Mouse (Mus musculus) forebrain, embryonic 11.5 days (tissue): ENCODE results near the gene Gm20388. TPM values are rescaled to one million over a fixed set of nuclear protein-coding genes. Genes with fewer than 3 reads are reported as not detected.
A peak's percentile ranks its signal among the peaks of the same experiment; 100 is the strongest.
"Not testable (repeated sequence)": the region's sequence is repeated elsewhere in the genome, so short reads cannot be mapped to it uniquely, and the experiment has no call there.

Experiments used
- ATAC-seq: fragments of 200-750 bp; cut with Nextera tagmentation; replicated peaks from 2 replicates; pipeline ENCODE4 v1.8.0; 2017; ENCODE audit warnings: moderate TSS enrichment; ENCODE audit not compliant: low FRiP score
- DNase-seq: peaks from one replicate; pipeline ENCODE4 v3.0.0-alpha.2; 2017; ENCODE audit warnings: low spot score
- H3K27ac ChIP-seq: fragments of 300-500 bp; sonication (generic); 2 replicates; pipeline ENCODE4 v1.5.1; 2014; ENCODE audit warnings: low read depth, low read length
- H3K27me3 ChIP-seq: fragments of 300-500 bp; sonication (generic); 2 replicates; pipeline ENCODE4 v1.6.1; 2014; ENCODE audit warnings: mild to moderate bottlenecking, low read length, mixed read lengths; ENCODE audit not compliant: control insufficient read depth, insufficient read depth
- H3K36me3 ChIP-seq: fragments of 300-500 bp; sonication (generic); 2 replicates; pipeline ENCODE4 v1.6.1; 2014; ENCODE audit warnings: mild to moderate bottlenecking, low read length, moderate library complexity, mixed read lengths; ENCODE audit not compliant: control insufficient read depth, insufficient read depth
- H3K4me1 ChIP-seq: fragments of 300-500 bp; sonication (generic); replicated peaks from 2 replicates; pipeline ENCODE4 v1.6.1; 2014; ENCODE audit warnings: low read length, mixed read lengths; ENCODE audit not compliant: control insufficient read depth, insufficient read depth
- H3K4me2 ChIP-seq: fragments of 300-500 bp; sonication (generic); 2 replicates; pipeline ENCODE4 v1.6.1; 2014; ENCODE audit warnings: low read depth, mild to moderate bottlenecking, low read length, moderate library complexity, mixed read lengths; ENCODE audit not compliant: severe bottlenecking
- H3K4me3 ChIP-seq: fragments of 300-500 bp; sonication (generic); 2 replicates; pipeline ENCODE4 v1.5.1; 2014; ENCODE audit warnings: low read depth, low read length
- H3K9ac ChIP-seq: fragments of 300-500 bp; sonication (generic); 2 replicates; pipeline ENCODE4 v1.6.1; 2014; ENCODE audit warnings: low read length
- H3K9me3 ChIP-seq: fragments of 300-500 bp; sonication (generic); 2 replicates; pipeline ENCODE4 v1.6.1; 2016; ENCODE audit warnings: low read length, mixed read lengths; ENCODE audit not compliant: control insufficient read depth
- WGBS: fragments of 180-500 bp; shearing (Covaris S2); extraction: QIAGEN DNeasy Blood & Tissue Kit; methylation state at CpG from one replicate; pipeline ENCODE4 v1.1.7; 2014; 5-methylcytosine and 5-hydroxymethylcytosine counted together
- polyA plus RNA-seq: library from polyadenylated mRNA; unstranded; fragments of >200 nt; fragmentation: Nextera tagmentation; extraction: Ambion mirVana; gene quantifications from 2 replicates; pipeline ENCODE4 v1.2.1, GENCODE M21; 2014

Gene Gm20388
- polyA plus RNA-seq, 1 experiment from 2014 or later = not detected

DNA sequence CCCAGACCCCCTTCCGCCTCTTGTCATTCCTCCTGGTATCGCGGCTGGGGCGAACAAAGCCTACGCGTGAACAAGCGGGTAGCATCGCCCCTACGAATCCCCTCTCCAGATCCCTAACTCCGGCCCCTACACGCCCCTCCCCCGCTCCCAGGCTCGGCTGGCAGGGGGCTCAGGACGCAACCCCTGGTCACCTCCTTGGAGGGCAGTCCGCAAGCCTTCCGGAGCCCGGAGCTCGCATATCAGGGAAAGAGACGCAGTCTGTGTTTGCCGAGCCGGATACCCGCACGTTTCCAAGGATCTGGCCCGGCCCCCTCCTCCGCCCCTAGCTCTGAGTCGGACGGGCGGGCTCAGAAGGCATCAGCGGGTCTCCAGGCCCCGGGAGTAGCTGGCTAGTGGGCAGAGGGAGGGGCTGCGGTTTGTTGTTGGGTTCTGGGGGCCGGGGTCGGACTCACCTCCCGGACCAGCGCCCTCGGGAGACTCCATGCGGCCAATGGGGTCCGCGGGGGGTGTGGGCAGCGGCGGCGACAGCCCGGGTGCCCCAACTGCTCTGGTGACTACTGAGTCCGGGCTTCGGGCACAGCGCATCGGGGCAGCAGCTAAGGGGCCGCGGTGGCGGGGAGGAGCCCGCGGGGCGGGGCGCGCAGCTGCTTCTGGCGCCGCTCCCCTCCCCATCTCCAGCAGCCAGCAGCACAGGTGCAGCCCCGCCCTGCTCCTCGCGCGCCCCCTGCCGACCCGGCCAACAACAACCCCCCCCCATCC is 3604.3 kb downstream of the Gm20388 start, which contains the start of gene Dbndd1:
Gene Dbndd1, minus strand, starts transcription at position 683 of the 759 bp plus-strand sequence.
- no peaks in the 10 kb centered on the region for H3K9me3 ChIP-seq
- ATAC-seq (peak; percentile 76), DNase-seq (peak; percentile 91)
- H3K4me1 ChIP-seq = peaks cover 15% of the 10 kb centered on the region
- peak within 1 kb of the TSS; percentile 73 for H3K4me3 ChIP-seq
- WGBS = under 1% methylated on average over 47 of the region's 63 CpGs
- H3K9ac ChIP-seq = peak within 1 kb of the TSS; percentile 84
- no peaks in the 10 kb centered on the region for H3K36me3 ChIP-seq
- peak within 1 kb of the TSS; percentile 93 for H3K4me2 ChIP-seq
- no peaks in the 10 kb centered on the region; the same call in 1 of the 2 replicates for H3K27me3 ChIP-seq
- H3K27ac ChIP-seq = peak within 1 kb of the TSS; percentile 68; the same call in 1 of the 2 replicates

DNA sequence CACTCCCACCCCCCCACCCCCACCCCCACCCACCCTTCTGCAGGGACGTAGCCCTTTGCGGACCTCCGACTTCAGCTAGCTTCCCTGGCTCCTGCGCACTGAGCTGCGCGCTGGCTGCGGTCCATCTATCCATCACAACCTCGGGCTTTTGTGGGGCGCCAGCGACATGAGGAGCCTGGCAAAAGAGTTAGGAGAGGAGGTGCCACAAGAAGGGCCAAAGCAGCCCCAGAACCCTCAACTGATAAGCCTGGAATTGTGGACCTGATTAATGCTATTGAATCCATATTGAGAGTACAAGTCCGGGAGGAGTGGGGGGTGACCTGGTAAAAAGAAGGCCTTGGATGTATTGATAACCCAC is 3604.9 kb downstream of the Gm20388 start:
- H3K27ac ChIP-seq = no peak overlapping the region
- no peak overlapping the region for H3K9ac ChIP-seq
- no peaks in the 10 kb centered on the region for H3K36me3 ChIP-seq
- peak overlapping the region; percentile 73 for H3K4me3 ChIP-seq
- peaks cover 15% of the 10 kb centered on the region for H3K4me1 ChIP-seq
- H3K9me3 ChIP-seq = no peaks in the 10 kb centered on the region
- DNase-seq (no peak), ATAC-seq (no peak)
- H3K4me2 ChIP-seq = peak overlapping the region; percentile 93
- under 1% methylated on average over 11 of the region's 11 CpGs for WGBS
- no peaks in the 10 kb centered on the region; the same call in 1 of the 2 replicates for H3K27me3 ChIP-seq

DNA sequence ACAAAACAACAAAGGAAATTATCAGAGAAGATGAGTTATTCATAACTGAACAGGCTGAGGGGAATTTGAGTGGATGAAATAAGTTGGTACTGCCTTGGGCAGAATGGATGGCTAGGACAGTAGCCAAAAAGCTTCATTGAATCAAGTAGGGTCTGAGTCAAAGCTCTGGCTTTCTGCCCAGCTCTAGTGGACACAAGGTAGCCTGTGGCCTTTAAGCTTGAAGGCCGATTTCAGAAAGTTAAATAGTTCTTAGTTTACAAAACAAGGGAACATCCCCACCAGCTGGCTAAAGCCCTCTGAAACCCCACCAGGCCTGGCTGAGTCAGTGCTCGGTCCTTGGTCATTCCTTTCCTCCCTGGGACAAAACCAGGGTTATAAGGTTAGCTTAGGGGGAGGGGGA is 3606.0 kb downstream of the Gm20388 start:
- Histone ChIP-seq H3K9me3 (no peaks in the 10 kb centered on the region), H3K36me3 (no peaks in the 10 kb centered on the region; the same call in 1 of the 2 replicates), H3K27ac (no peak overlapping the region), H3K4me2 (no peak overlapping the region), H3K27me3 (no peaks in the 10 kb centered on the region; the same call in 1 of the 2 replicates), H3K4me3 (no peak overlapping the region), H3K9ac (no peak overlapping the region), H3K4me1 (peaks cover 15% of the 10 kb centered on the region)
- no peak for ATAC-seq
- DNase-seq = no peak
- WGBS = 30% methylated on average over 2 of the region's 2 CpGs

DNA sequence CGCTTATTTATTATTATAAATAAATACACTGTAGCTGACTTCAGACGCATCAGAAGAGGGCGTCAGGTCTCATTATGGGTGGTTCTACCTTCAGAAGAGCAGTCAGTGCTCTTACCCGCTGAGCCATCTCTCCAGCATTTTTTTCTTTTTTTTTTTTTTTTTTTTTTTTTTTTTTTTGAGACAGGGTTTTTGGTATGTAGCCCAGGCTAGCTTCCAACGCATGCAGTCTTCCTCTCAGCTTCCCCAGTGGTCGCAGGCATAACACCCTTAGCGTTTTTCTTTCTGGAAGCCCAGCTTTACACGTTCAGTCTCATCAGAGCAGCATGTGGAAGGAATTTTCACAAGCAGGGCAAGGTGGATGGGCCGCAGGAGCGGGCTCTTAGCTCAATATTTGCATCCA is 3607.5 kb downstream of the Gm20388 start:
- H3K27me3 ChIP-seq = no peaks in the 10 kb centered on the region; the same call in 1 of the 2 replicates
- no peak for DNase-seq
- H3K9me3 ChIP-seq = no peaks in the 10 kb centered on the region
- peak overlapping the region; percentile 83; the same call in 1 of the 2 replicates for H3K4me2 ChIP-seq
- ATAC-seq = no peak
- H3K9ac ChIP-seq = no peak overlapping the region
- no peaks in the 10 kb centered on the region; the same call in 1 of the 2 replicates for H3K36me3 ChIP-seq
- H3K27ac ChIP-seq = no peak overlapping the region
- 40% methylated on average over 10 of the region's 10 CpGs for WGBS
- H3K4me3 ChIP-seq = peak overlapping the region; percentile 63; the same call in 1 of the 2 replicates
- peaks cover 15% of the 10 kb centered on the region for H3K4me1 ChIP-seq

DNA sequence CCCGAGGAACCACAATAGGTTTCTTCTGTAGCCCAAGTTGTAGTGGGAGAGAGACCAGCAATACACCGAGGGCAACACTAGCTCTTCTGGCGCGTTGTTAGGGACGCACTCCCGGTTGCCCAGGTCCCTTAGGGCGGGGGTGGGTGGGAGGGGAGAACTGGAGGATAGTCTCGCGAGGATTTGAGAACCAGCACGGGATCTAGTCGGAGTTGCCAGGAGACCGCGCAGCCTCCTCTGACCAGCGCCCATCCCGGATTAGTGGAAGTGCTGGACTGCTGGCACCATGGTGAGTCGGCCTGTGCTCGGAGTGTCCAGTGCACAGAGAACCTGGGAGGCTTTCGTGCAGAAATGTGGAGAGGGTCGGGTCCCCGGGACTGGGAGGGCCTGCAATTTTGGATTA is 3608.0 kb downstream of the Gm20388 start, which contains the start of gene Gas8:
Gene Gas8, plus strand, starts transcription at position 168 of the 400 bp plus-strand sequence.
- H3K4me2 ChIP-seq = peak within 1 kb of the TSS; percentile 83
- H3K27ac ChIP-seq = no peak within 1 kb of the TSS
- no peaks in the 10 kb centered on the region; the same call in 1 of the 2 replicates for H3K36me3 ChIP-seq
- ATAC-seq (peak; percentile 88), DNase-seq (peak; percentile 96)
- peak within 1 kb of the TSS; percentile 63 for H3K4me3 ChIP-seq
- H3K9ac ChIP-seq = peak within 1 kb of the TSS; percentile 83
- H3K9me3 ChIP-seq = no peaks in the 10 kb centered on the region
- peaks cover 12% of the 10 kb centered on the region for H3K4me1 ChIP-seq
- 0% methylated on average over 20 of the region's 20 CpGs for WGBS
- no peaks in the 10 kb centered on the region; the same call in 1 of the 2 replicates for H3K27me3 ChIP-seq

DNA sequence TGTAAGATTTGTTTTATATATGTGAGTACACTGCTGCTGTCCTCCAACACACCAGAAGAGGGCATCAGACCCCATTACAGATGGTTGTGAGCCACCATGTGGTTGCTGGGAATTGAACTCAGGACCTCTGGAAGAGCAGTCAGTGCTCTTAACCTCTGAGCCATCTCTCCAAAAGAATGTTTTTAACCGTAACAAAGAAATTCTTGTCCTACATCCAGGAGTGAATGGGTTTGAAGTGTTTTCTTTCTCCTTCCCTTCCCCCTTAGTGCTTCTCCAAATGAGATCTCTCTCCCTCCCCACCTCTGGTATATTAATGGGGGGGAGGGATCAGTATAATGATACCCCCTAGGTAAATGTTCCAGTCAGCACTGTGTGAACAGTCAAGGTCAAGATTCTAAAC is 3609.4 kb downstream of the Gm20388 start:
- 90% methylated on average over 1 of the region's 1 CpGs for WGBS
- not testable (repeated sequence) for H3K4me2 ChIP-seq, H3K27ac ChIP-seq, DNase-seq, H3K4me3 ChIP-seq, H3K27me3 ChIP-seq, H3K4me1 ChIP-seq, H3K9ac ChIP-seq, H3K9me3 ChIP-seq, H3K36me3 ChIP-seq, ATAC-seq

DNA sequence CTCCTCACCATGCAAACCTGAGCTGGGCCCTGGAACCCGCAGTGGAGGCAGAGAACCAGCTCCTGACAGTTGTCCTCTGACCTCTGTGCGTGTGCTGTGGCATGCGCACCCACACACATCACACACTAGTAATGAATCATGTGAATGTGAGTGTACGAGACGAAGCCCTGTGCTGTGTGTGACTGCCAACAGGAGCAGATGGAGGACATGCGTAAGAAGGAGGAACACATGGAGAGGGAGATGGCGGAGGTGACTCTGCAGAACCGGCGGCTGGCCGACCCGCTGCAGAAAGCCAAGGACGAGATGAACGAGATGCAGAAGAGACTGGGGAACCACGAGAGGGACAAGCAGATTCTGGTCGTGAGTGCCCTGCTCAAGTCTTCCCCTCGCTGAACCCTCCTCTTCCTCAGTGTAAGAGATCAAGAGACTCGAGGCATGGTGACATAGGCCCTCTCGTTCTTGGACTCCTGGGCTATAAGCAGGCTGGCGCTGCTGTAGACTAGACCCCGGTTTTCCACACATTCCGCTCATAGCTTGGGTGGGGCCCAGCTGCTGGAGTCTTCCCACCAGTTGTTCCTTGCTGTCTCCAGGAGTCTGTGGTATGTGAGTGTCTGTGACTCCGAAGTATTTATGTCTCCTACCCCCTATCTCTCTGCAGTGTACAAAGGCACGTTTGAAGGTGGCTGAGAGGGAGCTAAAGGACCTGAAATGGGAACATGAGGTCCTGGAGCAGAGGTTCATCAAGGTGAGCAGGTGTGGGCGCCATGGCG is 3617.3 kb downstream of the Gm20388 start:
- Histone ChIP-seq H3K36me3 (peaks cover 23% of the 10 kb centered on the region), H3K4me3 (no peak overlapping the region), H3K4me1 (no peaks in the 10 kb centered on the region), H3K27ac (no peak overlapping the region), H3K9me3 (no peaks in the 10 kb centered on the region), H3K9ac (no peak overlapping the region), H3K4me2 (no peak overlapping the region), H3K27me3 (no peaks in the 10 kb centered on the region)
- DNase-seq = no peak
- no peak for ATAC-seq
- WGBS = 91% methylated on average over 25 of the region's 25 CpGs

DNA sequence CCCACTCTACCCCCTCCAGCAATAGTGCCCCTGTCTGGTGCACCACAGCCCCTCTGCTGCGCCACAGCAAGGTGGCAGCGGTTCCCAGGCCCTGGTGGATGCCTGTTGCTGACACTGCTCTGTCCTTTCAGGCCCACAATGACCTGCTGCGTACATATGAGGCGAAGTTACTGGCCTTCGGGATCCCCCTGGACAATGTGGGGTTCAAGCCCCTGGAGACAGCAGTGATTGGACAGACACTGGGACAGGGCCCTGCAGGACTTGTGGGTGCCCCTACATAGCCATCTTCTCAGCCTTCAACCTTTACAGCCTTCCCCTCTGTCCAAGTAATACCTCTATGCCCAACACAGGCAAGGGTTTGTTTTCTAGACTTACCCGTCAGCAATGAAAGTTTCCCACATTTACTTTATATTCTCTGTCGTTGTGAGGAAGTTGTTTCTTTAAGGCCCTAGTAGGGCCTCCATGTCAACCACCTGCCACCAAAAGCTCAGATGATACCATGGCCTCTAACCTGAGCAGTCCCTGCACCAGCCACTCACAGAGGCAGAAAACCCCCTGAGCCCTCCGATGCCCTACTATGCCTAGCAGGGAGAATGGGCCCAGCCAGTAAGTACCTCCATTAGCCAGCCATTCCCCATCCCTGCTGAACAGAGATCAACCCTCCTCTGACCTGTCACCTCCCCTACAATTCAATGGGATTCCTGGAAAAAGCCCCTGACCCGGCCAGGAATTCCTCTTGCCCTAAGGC is 3625.8 kb downstream of the Gm20388 start:
- no peak overlapping the region for H3K4me3 ChIP-seq
- no peak overlapping the region for H3K9ac ChIP-seq
- DNase-seq (peak; percentile 50), ATAC-seq (no peak)
- H3K9me3 ChIP-seq = no peaks in the 10 kb centered on the region
- no peak overlapping the region for H3K4me2 ChIP-seq
- no peaks in the 10 kb centered on the region for H3K4me1 ChIP-seq
- 88% methylated on average over 9 of the region's 9 CpGs for WGBS
- H3K27me3 ChIP-seq = peaks cover 3% of the 10 kb centered on the region
- peaks cover 6% of the 10 kb centered on the region; the same call in 1 of the 2 replicates for H3K36me3 ChIP-seq
- H3K27ac ChIP-seq = no peak overlapping the region
